Mouse (Mus musculus): ENCODE results near the gene Dnmt3c.
"Not testable (repeated sequence)": the region's sequence is repeated elsewhere in the genome, so short reads cannot be mapped to it uniquely, and the experiment has no call there.

Dnmt3c gene

GRCm38 (mm10) chr2:153696352-153696751, at the start of gene Dnmt3c:
Gene Dnmt3c, plus strand, starts transcription at chr2:153696652.
- no peak for DNase-seq (ENCODE audit: low read depth, low spot score)

- DNase-seq (ENCODE audit: low read depth, low spot score) = no peak
Observed at GRCm38 (mm10) chr2:153648773-153649297, 47.6 kb upstream of the Dnmt3c start.

GRCm38 (mm10) chr2:153649298-153650013, 47.0 kb upstream of the Dnmt3c start, which contains the start of gene Dnmt3b:
Gene Dnmt3b, plus strand, starts transcription at chr2:153649450.
- no peak for DNase-seq (ENCODE audit: low read depth, low spot score)

DNA sequence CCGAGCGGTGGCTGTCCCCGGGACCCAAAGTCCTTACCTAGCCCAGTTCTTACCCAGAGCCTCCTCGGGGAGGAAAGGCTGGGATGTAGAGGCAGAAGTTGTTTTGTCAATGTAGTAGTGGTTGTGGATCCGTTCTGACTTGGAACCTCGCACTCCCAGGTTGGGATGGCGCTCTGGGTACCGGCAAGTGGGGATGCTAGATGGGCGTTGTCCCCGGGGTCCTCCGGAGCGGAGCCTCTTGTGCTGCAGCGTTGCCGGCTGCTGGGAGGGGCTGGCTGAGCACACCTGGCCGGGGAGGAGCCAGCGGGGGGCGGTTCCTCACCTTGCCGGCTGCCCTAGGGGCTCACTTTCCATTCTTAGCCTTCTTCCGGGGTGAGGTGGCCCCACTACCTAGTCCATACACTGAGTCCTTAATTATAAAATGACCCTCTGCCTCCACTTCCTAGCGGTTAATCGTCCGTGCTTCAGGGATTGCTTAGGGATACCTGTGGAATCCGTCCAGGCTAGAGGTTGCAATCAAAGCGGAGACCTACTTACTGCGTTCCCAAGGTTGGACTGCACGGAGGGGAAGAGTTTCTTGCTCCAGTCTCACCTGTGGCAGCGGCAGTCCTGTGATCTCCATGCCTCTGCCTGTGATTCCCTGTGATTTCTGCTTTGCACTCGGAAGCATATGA, 46.3 kb upstream of the Dnmt3c start:
- DNase-seq (ENCODE audit: low read depth, low spot score) = no peak

- no peak for DNase-seq (ENCODE audit: low read depth, low spot score)
Observed at GRCm38 (mm10) chr2:153651681-153652080, 44.8 kb upstream of the Dnmt3c start.

DNA sequence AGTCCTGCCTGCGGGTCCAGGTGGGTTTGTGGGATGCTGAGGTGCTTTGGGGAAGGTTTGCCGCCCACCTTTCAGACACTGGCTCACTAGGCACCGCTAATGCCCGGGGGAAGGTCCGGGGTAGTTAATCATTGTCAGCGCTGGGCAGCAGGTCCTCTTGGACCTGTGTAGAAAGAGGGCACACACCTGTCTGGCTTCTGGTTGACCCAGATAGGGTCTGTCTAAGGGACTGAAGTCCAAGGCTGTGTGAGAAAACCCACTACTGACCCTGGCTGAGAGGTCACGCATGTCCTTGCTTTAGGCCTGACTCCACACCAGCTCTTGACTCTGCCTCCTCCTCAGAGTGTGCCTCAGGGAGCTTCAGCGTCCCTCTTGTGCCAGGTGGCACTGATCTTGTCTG, 38.8 kb upstream of the Dnmt3c start:
- not testable (repeated sequence) for DNase-seq (ENCODE audit: low read depth, low spot score)

DNA sequence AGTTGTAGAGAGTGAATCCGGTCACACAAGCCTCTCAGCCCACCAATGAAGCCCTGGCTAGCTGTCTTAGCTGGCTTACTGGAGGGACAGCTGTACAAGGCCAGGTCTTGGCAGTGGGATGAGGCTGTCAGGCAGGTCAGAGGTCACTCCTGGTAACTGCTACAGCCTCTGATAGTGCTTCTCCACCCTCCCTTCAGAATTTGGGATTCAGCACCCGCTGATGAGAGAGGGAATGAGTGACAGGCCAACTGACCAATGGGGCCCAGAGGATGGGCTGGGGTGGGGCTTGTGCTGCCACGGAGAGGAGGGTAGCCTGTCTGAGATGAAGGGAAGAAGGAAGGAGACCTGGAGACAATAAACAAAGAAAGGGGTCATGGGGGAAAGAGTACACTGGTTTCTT, 35.8 kb upstream of the Dnmt3c start:
- no peak for DNase-seq (ENCODE audit: low read depth, low spot score)

GRCm38 (mm10) chr2:153665401-153665800, 31.1 kb upstream of the Dnmt3c start:
- no peak for DNase-seq (ENCODE audit: low read depth, low spot score)

DNA sequence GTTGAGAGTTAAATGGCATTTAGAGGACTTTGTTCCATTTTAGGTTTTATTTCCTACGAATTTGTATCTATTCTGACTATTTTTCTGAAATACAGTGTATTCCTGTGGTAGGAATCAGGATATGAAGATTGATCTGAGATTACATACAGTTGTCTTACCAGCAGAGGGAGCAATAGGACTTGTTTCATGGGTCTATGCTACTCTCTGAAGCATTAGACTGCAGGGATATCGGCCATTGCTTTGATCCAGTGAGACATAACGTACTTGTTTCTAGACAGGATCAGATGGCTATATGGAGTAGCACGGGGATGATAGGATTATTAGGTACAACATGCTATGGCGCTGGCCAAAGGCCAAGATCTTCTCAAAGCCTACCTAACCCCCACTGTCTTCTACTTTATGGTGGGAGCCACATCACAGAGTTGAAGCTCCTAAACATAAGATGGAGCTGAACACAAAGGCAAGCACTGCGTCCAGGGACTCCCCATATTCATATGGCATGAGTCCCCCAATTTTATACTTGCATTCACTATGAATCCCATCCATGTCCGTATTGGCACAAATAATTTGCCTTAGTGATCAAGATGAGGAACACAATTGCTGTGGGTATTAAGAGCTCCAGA, 27.6 kb upstream of the Dnmt3c start:
- DNase-seq (ENCODE audit: low read depth, low spot score) = no peak

DNA sequence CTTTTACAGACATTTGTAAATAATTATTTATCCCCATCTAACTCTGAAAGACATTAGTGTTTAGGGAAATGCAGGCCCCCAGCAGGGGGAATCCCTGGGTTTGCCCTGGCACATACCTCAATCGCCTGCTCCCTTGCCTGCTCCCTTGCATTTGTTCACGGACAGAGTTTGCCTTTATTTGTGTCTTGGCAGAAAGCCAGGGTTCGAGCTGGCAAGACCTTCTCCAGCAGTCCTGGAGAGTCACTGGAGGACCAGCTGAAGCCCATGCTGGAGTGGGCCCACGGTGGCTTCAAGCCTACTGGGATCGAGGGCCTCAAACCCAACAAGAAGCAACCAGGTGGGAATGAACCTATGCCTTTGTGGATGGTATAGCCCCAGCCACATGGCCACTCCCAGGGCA, 26.3 kb upstream of the Dnmt3c start:
- no peak for DNase-seq (ENCODE audit: low read depth, low spot score)

DNA sequence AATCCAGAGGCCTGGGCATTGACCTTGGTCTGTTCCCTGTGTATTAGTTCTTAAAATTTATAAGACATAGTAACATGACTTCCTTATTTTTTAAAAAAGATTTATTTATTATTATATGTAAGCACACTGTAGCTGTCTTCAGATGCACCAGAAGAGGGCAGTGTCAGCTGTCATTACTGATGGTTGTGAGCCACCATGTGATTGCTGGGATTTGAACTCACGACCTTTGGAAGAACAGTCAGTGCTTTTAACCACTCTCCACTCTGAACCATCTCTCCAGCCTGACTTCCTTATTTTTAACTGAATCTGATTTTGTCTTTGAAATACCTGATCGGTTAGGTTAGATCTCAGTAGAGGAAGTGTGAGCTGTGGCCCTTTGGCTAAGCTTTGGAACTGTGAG, 23.8 kb upstream of the Dnmt3c start:
- no peak for DNase-seq (ENCODE audit: low read depth, low spot score)

DNA sequence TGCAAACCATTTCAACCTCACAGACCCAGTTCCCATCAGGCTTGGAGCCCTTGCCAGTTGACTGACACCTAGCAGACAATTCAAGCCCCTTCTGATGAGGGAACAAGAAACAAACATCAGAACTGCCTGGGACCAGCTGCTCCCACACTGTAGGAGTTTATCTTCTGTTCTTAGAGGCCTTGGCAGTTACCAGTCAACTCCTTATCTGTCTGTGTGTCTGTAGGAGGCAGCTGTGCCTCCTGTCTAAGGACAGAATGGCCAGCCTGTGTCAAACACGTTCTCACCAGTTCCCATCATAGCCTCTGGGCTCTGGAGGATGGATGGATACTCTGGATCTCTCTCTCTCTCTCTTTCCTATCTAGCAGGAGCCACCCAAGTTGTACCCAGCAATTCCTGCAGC, 21.1 kb upstream of the Dnmt3c start:
- not testable (repeated sequence) for DNase-seq (ENCODE audit: low read depth, low spot score)

DNA sequence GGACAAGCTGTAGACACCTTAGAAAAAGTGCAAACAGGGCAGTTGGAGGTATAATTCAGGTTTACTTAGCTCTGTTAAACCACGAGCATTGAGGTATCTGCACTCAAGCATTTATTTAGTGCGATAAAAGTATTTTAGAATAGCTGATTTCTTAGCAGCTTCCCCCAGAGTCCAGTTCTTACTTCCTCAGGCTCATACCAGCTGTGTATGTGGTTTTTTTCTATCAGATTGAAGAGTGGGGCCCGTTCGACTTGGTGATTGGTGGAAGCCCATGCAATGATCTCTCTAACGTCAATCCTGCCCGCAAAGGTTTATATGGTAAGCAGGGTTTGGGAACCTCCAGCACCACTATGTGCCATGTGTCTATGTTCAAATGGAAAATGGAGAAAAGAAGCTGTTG, 19.5 kb upstream of the Dnmt3c start:
- no peak for DNase-seq (ENCODE audit: low read depth, low spot score)

GRCm38 (mm10) chr2:153677550-153677949, 18.9 kb upstream of the Dnmt3c start:
- no peak for DNase-seq (ENCODE audit: low read depth, low spot score)

DNA sequence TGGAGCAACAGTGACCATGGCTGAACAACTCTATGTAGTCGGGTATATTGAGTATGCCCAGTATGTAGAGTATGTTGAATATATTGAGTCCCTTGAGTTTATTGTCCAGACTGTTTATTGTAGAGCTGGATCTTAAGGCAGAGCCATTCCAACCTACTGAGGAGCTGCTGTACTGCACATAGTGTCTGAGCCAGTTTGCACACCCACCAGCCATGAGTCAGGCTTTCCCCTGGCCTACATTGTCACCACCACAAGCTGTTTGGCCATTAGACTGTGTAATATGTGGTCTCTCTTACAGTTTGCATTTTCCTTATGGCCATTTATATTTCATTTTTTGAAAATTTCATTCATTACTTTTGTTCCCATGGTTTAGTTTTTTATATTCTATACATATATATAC, 16.5 kb upstream of the Dnmt3c start:
- no peak for DNase-seq (ENCODE audit: low read depth, low spot score)

DNA sequence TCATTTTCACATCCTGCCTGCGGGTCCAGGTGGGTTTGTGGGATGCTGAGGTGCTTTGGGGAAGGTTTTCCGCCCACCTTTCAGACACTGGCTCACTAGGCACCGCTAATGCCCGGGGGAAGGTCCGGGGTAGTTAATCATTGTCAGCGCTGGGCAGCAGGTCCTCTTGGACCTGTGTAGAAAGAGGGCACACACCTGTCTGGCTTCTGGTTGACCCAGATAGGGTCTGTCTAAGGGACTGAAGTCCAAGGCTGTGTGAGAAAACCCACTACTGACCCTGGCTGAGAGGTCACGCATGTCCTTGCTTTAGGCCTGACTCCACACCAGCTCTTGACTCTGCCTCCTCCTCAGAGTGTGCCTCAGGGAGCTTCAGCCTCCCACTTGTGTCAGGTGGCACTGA, 3.0 kb upstream of the Dnmt3c start:
- DNase-seq (ENCODE audit: low read depth, low spot score) = not testable (repeated sequence)

DNA sequence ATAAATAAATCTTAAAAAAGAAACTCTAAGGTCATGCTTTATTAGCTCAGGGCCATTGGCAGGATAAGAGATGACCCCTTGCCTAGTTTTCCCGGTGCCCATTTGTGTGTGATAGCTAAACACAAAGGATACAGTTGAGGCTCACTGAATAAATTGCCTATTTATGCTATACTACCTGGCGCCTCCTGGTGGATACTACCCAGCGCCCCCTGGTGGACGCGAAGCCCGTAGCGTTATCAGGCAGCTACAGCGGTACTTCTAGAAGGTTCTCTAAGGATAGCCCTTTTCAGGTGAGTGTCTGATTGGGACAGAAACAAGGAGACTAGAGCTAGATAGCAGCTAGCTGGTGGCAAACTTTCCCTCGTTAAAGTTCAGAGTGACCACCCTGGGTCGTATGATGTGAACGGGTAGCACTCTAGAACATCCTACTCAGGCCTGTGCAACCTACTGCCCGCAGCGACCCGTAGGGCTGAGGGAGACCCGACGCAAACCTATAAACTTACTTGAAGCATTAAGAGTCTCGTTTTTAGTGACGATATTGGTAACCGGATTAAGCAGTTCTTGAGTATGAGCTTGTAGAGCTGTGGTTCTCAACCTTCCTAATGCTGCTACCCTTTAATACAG, 1.9 kb upstream of the Dnmt3c start:
- no peak for DNase-seq (ENCODE audit: low read depth, low spot score)

DNA sequence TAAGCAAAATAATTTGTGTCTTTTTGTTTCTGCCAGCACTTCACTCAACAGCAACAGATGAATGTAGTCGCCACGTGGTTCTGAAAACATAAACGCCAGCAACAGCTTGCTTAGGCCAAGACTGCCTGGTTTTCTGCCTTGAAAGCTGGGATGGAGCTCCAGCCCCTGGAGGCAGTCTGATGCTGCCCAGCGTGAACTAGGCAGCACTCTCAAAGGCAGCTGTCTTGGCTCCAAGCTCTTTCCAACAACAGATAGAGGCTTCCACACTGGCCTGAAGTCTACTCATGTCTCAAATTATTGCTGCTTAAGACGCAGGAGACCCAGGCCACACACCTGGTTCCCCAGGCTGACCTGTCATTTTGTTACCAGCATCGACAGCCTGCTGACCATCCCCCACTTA, 6.9 kb downstream of the Dnmt3c start:
- DNase-seq (ENCODE audit: low read depth, low spot score) = no peak

DNA sequence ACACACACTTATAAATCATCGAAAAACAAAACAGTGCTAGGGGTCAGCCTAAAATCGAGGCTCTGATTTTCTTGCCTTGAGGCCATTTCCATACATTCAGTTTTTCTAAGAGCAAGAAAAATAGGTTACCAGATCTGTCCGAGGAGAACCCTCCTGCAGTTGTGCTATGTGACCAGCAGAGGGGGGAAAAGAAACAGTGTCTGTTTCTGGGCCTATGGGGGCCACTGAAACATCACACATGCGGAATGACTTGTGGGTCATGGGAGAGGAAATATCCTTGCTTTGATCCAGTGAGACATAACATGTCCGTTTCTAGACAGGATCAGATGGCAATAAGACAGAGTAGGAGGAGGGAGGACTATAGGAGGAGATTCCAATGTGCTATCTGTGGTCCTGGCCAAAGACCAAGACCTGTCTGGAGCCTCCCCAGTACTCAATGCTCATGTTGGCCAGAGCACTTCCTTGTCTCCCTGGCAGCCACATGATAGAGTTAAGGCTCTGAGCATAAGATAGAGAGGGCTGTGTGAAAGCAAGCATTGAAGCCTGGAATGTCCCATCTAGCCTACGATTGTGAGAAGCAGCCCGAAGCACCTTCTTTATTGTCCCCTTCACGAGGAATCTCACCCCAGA, 14.4 kb downstream of the Dnmt3c start:
- DNase-seq (ENCODE audit: low read depth, low spot score) = no peak

DNA sequence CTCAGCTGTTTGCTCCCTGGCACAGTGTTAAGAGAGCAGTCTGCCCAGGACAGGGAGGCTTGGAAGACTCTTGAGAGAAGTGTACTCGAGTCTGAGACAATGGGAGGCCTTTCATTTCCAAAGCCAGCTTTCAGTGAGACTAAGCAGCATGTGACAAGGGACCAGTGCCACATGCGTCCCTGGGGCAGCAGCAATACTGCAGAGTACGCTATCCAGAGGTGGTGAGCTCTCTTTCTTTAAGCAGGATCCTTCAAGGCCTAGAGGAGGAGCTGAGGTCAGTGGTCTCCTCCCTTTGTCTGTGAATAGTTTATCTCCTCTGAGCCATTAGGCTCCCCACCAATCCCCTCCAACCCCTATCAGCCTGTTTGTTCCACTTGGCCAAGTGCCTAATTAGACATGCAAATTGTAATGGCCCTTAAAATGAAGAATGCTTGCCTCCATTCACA, 16.2 kb downstream of the Dnmt3c start:
- DNase-seq (ENCODE audit: low read depth, low spot score) = no peak

- DNase-seq (ENCODE audit: low read depth, low spot score) = no peak
Observed at GRCm38 (mm10) chr2:153713227-153713626, 16.8 kb downstream of the Dnmt3c start.

DNA sequence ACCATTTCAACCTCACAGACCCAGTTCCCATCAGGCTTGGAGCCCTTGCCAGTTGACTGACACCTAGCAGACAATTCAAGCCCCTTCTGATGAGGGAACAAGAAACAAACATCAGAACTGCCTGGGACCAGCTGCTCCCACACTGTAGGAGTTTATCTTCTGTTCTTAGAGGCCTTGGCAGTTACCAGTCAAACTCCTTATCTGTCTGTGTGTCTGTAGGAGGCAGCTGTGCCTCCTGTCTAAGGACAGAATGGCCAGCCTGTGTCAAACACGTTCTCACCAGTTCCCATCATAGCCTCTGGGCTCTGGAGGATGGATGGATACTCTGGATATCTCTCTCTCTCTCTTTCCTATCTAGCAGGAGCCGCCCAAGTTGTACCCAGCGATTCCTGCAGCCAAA, 21.4 kb downstream of the Dnmt3c start:
- DNase-seq (ENCODE audit: low read depth, low spot score) = not testable (repeated sequence)
